Mouse (Mus musculus) brain, embryonic 14.5 days (tissue): ENCODE measurements around the gene Vps13d. TPM values are rescaled to one million over a fixed set of nuclear protein-coding genes. Genes with fewer than 3 reads are reported as not detected.

Source experiments
- DNase-seq: peaks from one replicate; pipeline ENCODE4 v3.0.0-alpha.2; 2011; ENCODE audit warnings: low read depth
- CTCF ChIP-seq: fragments of 200-500 bp; IDR thresholded peaks from 2 replicates; pipeline ENCODE4 v1.5.1; 2012; ENCODE audit warnings: inconsistent platforms, mild to moderate bottlenecking, moderate library complexity, borderline replicate concordance; ENCODE audit not compliant: insufficient read depth, insufficient read length; ENCODE audit errors: extremely low read depth
- POLR2A ChIP-seq: fragments of 200-500 bp; IDR thresholded peaks from 2 replicates; pipeline ENCODE4 v1.6.1; 2012; ENCODE audit warnings: mild to moderate bottlenecking, inconsistent platforms, borderline replicate concordance; ENCODE audit not compliant: poor library complexity, insufficient read depth, insufficient read length, severe bottlenecking; ENCODE audit errors: extremely low read depth
- polyA plus RNA-seq: library from polyadenylated mRNA; depleted of rRNA; stranded (reverse); fragments of >200 nt; gene quantifications from 2 replicates; pipeline ENCODE4 v1.2.3, GENCODE M21; 2012

Gene Vps13d
- polyA plus RNA-seq, 1 experiment = 26.9 TPM

- TF ChIP-seq POLR2A = no peak
- no peak for TF ChIP-seq CTCF
- DNase-seq = no peak
These were observed 206.2 kb downstream of the Vps13d start for GRCm38 (mm10) chr4:144988443-144989206.

GRCm38 (mm10) chr4:144986016-144986805 lies 208.6 kb downstream of the Vps13d start:
- no peak for TF ChIP-seq POLR2A
- no peak for TF ChIP-seq CTCF
- no peak for DNase-seq

- TF ChIP-seq CTCF = no peak
- no peak for TF ChIP-seq POLR2A
- DNase-seq = no peak
These were observed 210.9 kb downstream of the Vps13d start for GRCm38 (mm10) chr4:144983821-144984371.

- TF ChIP-seq POLR2A (no peak), CTCF (no peak)
- no peak for DNase-seq
These were observed 211.5 kb downstream of the Vps13d start for GRCm38 (mm10) chr4:144983228-144983744.

GRCm38 (mm10) chr4:144980811-144981551 lies 213.8 kb downstream of the Vps13d start:
- no peak for DNase-seq
- TF ChIP-seq POLR2A = no peak
- no peak for TF ChIP-seq CTCF

GRCm38 (mm10) chr4:144980110-144980509 lies 214.7 kb downstream of the Vps13d start:
- no peak for DNase-seq
- no peak for TF ChIP-seq CTCF
- TF ChIP-seq POLR2A = no peak

- TF ChIP-seq POLR2A (no peak), CTCF (no peak)
- no peak for DNase-seq
These were observed 216.8 kb downstream of the Vps13d start for GRCm38 (mm10) chr4:144978039-144978438.

- DNase-seq = no peak
- TF ChIP-seq CTCF = no peak
- TF ChIP-seq POLR2A = no peak
These were observed 217.7 kb downstream of the Vps13d start for GRCm38 (mm10) chr4:144977057-144977456.

- no peak for DNase-seq
- TF ChIP-seq CTCF (no peak), POLR2A (no peak)
These were observed 219.3 kb downstream of the Vps13d start for GRCm38 (mm10) chr4:144975505-144975904.

- no peak for TF ChIP-seq CTCF
- no peak for TF ChIP-seq POLR2A
- DNase-seq = no peak
These were observed 220.3 kb downstream of the Vps13d start for GRCm38 (mm10) chr4:144974458-144974857.
